Mouse (Mus musculus): ENCODE data around the gene Gli2. TPM values are rescaled to one million over a fixed set of nuclear protein-coding genes. Genes with fewer than 3 reads are reported as not detected.

The Gli2 gene
- polyA plus RNA-seq, 1 experiment from 2014 or later: 11.6 TPM

- H3K4me1 ChIP-seq (replicated peaks; ENCODE audit: control insufficient read depth, insufficient read depth, low read length): peaks cover 27% of the 10 kb centered on the region; the same call in 1 of the 2 replicates
- no peak for DNase-seq (ENCODE audit: low spot score)
- H3K4me3 ChIP-seq (ENCODE audit: low read depth, low read length): no peak overlapping the region
- 30% methylated on average over 9 of the region's 9 CpGs for WGBS
- no peaks in the 10 kb centered on the region for H3K27me3 ChIP-seq (replicated peaks; ENCODE audit: control insufficient read depth, insufficient read depth, low read length)
- H3K27ac ChIP-seq (ENCODE audit: low read depth): no peak overlapping the region
- H3K4me2 ChIP-seq (ENCODE audit: low read length): no peak overlapping the region
- no peaks in the 10 kb centered on the region for H3K36me3 ChIP-seq (ENCODE audit: control insufficient read depth, insufficient read depth, low read length)
- H3K9me3 ChIP-seq (ENCODE audit: control insufficient read depth, low read length): no peaks in the 10 kb centered on the region
- H3K9ac ChIP-seq (ENCODE audit: low read length): no peak overlapping the region
- ATAC-seq (replicated peaks; ENCODE audit: low FRiP score, low TSS enrichment, low read depth): no peak
These were observed 148.5 kb downstream of the Gli2 start for GRCm38 (mm10) chr1:118904909-118905308.

- Histone ChIP-seq H3K4me1 (replicated peaks; ENCODE audit: control insufficient read depth, insufficient read depth, low read length) (peaks cover 27% of the 10 kb centered on the region; the same call in 1 of the 2 replicates), H3K9ac (ENCODE audit: low read length) (no peak overlapping the region), H3K27me3 (replicated peaks; ENCODE audit: control insufficient read depth, insufficient read depth, low read length) (no peaks in the 10 kb centered on the region), H3K9me3 (ENCODE audit: control insufficient read depth, low read length) (no peaks in the 10 kb centered on the region), H3K36me3 (ENCODE audit: control insufficient read depth, insufficient read depth, low read length) (no peaks in the 10 kb centered on the region), H3K27ac (ENCODE audit: low read depth) (no peak overlapping the region), H3K4me2 (ENCODE audit: low read length) (no peak overlapping the region), H3K4me3 (ENCODE audit: low read depth, low read length) (no peak overlapping the region)
- DNase-seq (ENCODE audit: low spot score) (no peak), ATAC-seq (replicated peaks; ENCODE audit: low FRiP score, low TSS enrichment, low read depth) (no peak)
- 61% methylated on average over 3 of the region's 3 CpGs for WGBS
These were observed 149.0 kb downstream of the Gli2 start for GRCm38 (mm10) chr1:118904431-118904830.

- Histone ChIP-seq H3K27me3 (replicated peaks; ENCODE audit: control insufficient read depth, insufficient read depth, low read length) (no peaks in the 10 kb centered on the region), H3K27ac (ENCODE audit: low read depth) (no peak overlapping the region), H3K4me3 (ENCODE audit: low read depth, low read length) (no peak overlapping the region), H3K9me3 (ENCODE audit: control insufficient read depth, low read length) (no peaks in the 10 kb centered on the region), H3K4me1 (replicated peaks; ENCODE audit: control insufficient read depth, insufficient read depth, low read length) (peaks cover 26% of the 10 kb centered on the region; the same call in 1 of the 2 replicates), H3K36me3 (ENCODE audit: control insufficient read depth, insufficient read depth, low read length) (no peaks in the 10 kb centered on the region), H3K9ac (ENCODE audit: low read length) (no peak overlapping the region), H3K4me2 (ENCODE audit: low read length) (no peak overlapping the region)
- 94% methylated on average over 3 of the region's 3 CpGs for WGBS
- no peak for DNase-seq (ENCODE audit: low spot score)
- no peak for ATAC-seq (replicated peaks; ENCODE audit: low FRiP score, low TSS enrichment, low read depth)
These were observed 149.7 kb downstream of the Gli2 start for GRCm38 (mm10) chr1:118903742-118904141.

- 45% methylated on average over 8 of the region's 8 CpGs for WGBS
- H3K27me3 ChIP-seq (replicated peaks; ENCODE audit: control insufficient read depth, insufficient read depth, low read length): no peaks in the 10 kb centered on the region
- H3K9ac ChIP-seq (ENCODE audit: low read length): no peak overlapping the region
- peaks cover 8% of the 10 kb centered on the region; the same call in 1 of the 2 replicates for H3K4me1 ChIP-seq (replicated peaks; ENCODE audit: control insufficient read depth, insufficient read depth, low read length)
- no peak overlapping the region for H3K4me3 ChIP-seq (ENCODE audit: low read depth, low read length)
- ATAC-seq (replicated peaks; ENCODE audit: low FRiP score, low TSS enrichment, low read depth): no peak
- H3K36me3 ChIP-seq (ENCODE audit: control insufficient read depth, insufficient read depth, low read length): no peaks in the 10 kb centered on the region
- no peak overlapping the region for H3K4me2 ChIP-seq (ENCODE audit: low read length)
- H3K27ac ChIP-seq (ENCODE audit: low read depth): no peak overlapping the region
- DNase-seq (ENCODE audit: low spot score): no peak
- H3K9me3 ChIP-seq (ENCODE audit: control insufficient read depth, low read length): no peaks in the 10 kb centered on the region
These were observed 151.4 kb downstream of the Gli2 start for GRCm38 (mm10) chr1:118901868-118902586.

GRCm38 (mm10) chr1:118898351-118898750, 155.1 kb downstream of the Gli2 start:
- WGBS: 89% methylated on average over 3 of the region's 3 CpGs
- Histone ChIP-seq H3K9ac (ENCODE audit: low read length) (no peak overlapping the region), H3K4me2 (ENCODE audit: low read length) (no peak overlapping the region), H3K27ac (ENCODE audit: low read depth) (no peak overlapping the region), H3K4me3 (ENCODE audit: low read depth, low read length) (no peak overlapping the region), H3K9me3 (ENCODE audit: control insufficient read depth, low read length) (no peaks in the 10 kb centered on the region), H3K27me3 (replicated peaks; ENCODE audit: control insufficient read depth, insufficient read depth, low read length) (no peaks in the 10 kb centered on the region), H3K36me3 (ENCODE audit: control insufficient read depth, insufficient read depth, low read length) (no peaks in the 10 kb centered on the region), H3K4me1 (replicated peaks; ENCODE audit: control insufficient read depth, insufficient read depth, low read length) (peaks cover 4% of the 10 kb centered on the region; the same call in 1 of the 2 replicates)
- DNase-seq (ENCODE audit: low spot score): no peak
- ATAC-seq (replicated peaks; ENCODE audit: low FRiP score, low TSS enrichment, low read depth): no peak

GRCm38 (mm10) chr1:118895026-118895762, 158.2 kb downstream of the Gli2 start:
- H3K27me3 ChIP-seq (replicated peaks; ENCODE audit: control insufficient read depth, insufficient read depth, low read length): no peaks in the 10 kb centered on the region
- no peaks in the 10 kb centered on the region for H3K36me3 ChIP-seq (ENCODE audit: control insufficient read depth, insufficient read depth, low read length)
- no peak overlapping the region for H3K9ac ChIP-seq (ENCODE audit: low read length)
- no peak overlapping the region for H3K4me3 ChIP-seq (ENCODE audit: low read depth, low read length)
- ATAC-seq (replicated peaks; ENCODE audit: low FRiP score, low TSS enrichment, low read depth): no peak
- no peaks in the 10 kb centered on the region for H3K9me3 ChIP-seq (ENCODE audit: control insufficient read depth, low read length)
- no peak for DNase-seq (ENCODE audit: low spot score)
- H3K4me1 ChIP-seq (replicated peaks; ENCODE audit: control insufficient read depth, insufficient read depth, low read length): no peaks in the 10 kb centered on the region
- 78% methylated on average over 9 of the region's 9 CpGs for WGBS
- H3K27ac ChIP-seq (ENCODE audit: low read depth): no peak overlapping the region
- no peak overlapping the region for H3K4me2 ChIP-seq (ENCODE audit: low read length)

- no peaks in the 10 kb centered on the region for H3K4me1 ChIP-seq (replicated peaks; ENCODE audit: control insufficient read depth, insufficient read depth, low read length)
- H3K36me3 ChIP-seq (ENCODE audit: control insufficient read depth, insufficient read depth, low read length): no peaks in the 10 kb centered on the region; the same call in 1 of the 2 replicates
- no peaks in the 10 kb centered on the region for H3K27me3 ChIP-seq (replicated peaks; ENCODE audit: control insufficient read depth, insufficient read depth, low read length)
- H3K27ac ChIP-seq (ENCODE audit: low read depth): no peak overlapping the region
- WGBS: 69% methylated on average over 5 of the region's 5 CpGs
- no peak overlapping the region for H3K4me3 ChIP-seq (ENCODE audit: low read depth, low read length)
- H3K4me2 ChIP-seq (ENCODE audit: low read length): no peak overlapping the region
- ATAC-seq (replicated peaks; ENCODE audit: low FRiP score, low TSS enrichment, low read depth): no peak
- no peak for DNase-seq (ENCODE audit: low spot score)
- H3K9me3 ChIP-seq (ENCODE audit: control insufficient read depth, low read length): no peaks in the 10 kb centered on the region
- no peak overlapping the region for H3K9ac ChIP-seq (ENCODE audit: low read length)
These were observed 162.0 kb downstream of the Gli2 start for GRCm38 (mm10) chr1:118891395-118891794.

- ATAC-seq (replicated peaks; ENCODE audit: low FRiP score, low TSS enrichment, low read depth): no peak
- 58% methylated on average over 14 of the region's 14 CpGs for WGBS
- DNase-seq (ENCODE audit: low spot score): no peak
These were observed 163.1 kb downstream of the Gli2 start for GRCm38 (mm10) chr1:118890125-118890875.

More at GRCm38 (mm10) chr1:118890125-118890875, 163.1 kb downstream of the Gli2 start:
- Histone ChIP-seq H3K4me3 (ENCODE audit: low read depth, low read length) (no peak overlapping the region), H3K4me2 (ENCODE audit: low read length) (no peak overlapping the region), H3K27ac (ENCODE audit: low read depth) (no peak overlapping the region), H3K4me1 (replicated peaks; ENCODE audit: control insufficient read depth, insufficient read depth, low read length) (no peaks in the 10 kb centered on the region), H3K9me3 (ENCODE audit: control insufficient read depth, low read length) (no peaks in the 10 kb centered on the region), H3K36me3 (ENCODE audit: control insufficient read depth, insufficient read depth, low read length) (peaks cover 3% of the 10 kb centered on the region; the same call in 1 of the 2 replicates), H3K9ac (ENCODE audit: low read length) (no peak overlapping the region), H3K27me3 (replicated peaks; ENCODE audit: control insufficient read depth, insufficient read depth, low read length) (no peaks in the 10 kb centered on the region)

Measured in intestine, embryonic 14.5 days (tissue).